Mouse (Mus musculus) lung, postnatal 0 days (tissue): Measurements from ENCODE around the gene Enox1.

Experiments
- CTCF ChIP-seq: IDR thresholded peaks from 2 replicates; pipeline ENCODE4 v1.5.1; 2016; ENCODE audit warnings: antibody characterized with exemption, mild to moderate bottlenecking
- EP300 ChIP-seq: IDR thresholded peaks from 2 replicates; pipeline ENCODE4 v1.6.1; 2016; ENCODE audit warnings: antibody characterized with exemption, mild to moderate bottlenecking, control low read depth

- TF ChIP-seq CTCF (no peak), EP300 (no peak)
These were observed 100.9 kb downstream of the Enox1 start for GRCm38 (mm10) chr14:77257461-77257860.
